In genomic region chr2:145115043-145115442, GRCm38 (mm10) we compare ENCODE assay signal across 15 mouse cellular contexts.
"Had no signal": no experiment of that assay in that cellular context is flagged by ENCODE, and none has a peak within 500 bp of the region (broad histone marks: within the 10 kb centered on the region; RNA-seq: fewer than 3 reads in every experiment).

No protein-coding gene starts in this region.

- DNase-seq: retina, postnatal 1 day; right cerebral cortex, adult 18-20 months; right cerebral cortex, postnatal 14 days; right cerebral cortex, postnatal 25 days; right cerebral cortex, postnatal 4 days; spleen, adult 18-20 months; thymus, adult 18-20 months; thymus, adult 2 months; thymus, postnatal 14 days; thymus, postnatal 25 days; thymus, postnatal 36 days; thymus, postnatal 4 days had no signal

- H3K36me3 ChIP-seq: neural tube, embryonic 12.5 days; stomach, embryonic 15.5 days had no signal

- H3K27ac ChIP-seq: neural tube, embryonic 12.5 days; stomach, embryonic 15.5 days; stomach, postnatal 0 days had no signal

- H3K4me2 ChIP-seq: neural tube, embryonic 12.5 days; stomach, embryonic 15.5 days had no signal

- H3K4me3 ChIP-seq: neural tube, embryonic 12.5 days; stomach, embryonic 15.5 days had no signal

- H3K27me3 ChIP-seq: neural tube, embryonic 12.5 days; stomach, embryonic 15.5 days had no signal

- H3K4me1 ChIP-seq: neural tube, embryonic 12.5 days; stomach, embryonic 15.5 days had no signal

- H3K9me3 ChIP-seq: neural tube, embryonic 12.5 days; stomach, embryonic 15.5 days had no signal

- H3K9ac ChIP-seq: neural tube, embryonic 12.5 days; stomach, embryonic 15.5 days had no signal
